23 mouse cellular contexts compared by ENCODE assay signal in genomic region chr13:79417841-79418240, GRCm38 (mm10).
DNase-seq lines count a peak whose midpoint lies in the region; ATAC-seq and TF ChIP-seq lines count a peak whose summit lies in the region.
"Had no signal": no experiment of that assay in that cellular context is flagged by ENCODE, and none has a peak within 500 bp of the region (broad histone marks: within the 10 kb centered on the region; RNA-seq: fewer than 3 reads in every experiment).

No protein-coding gene starts in this region.

- H3K9me3 ChIP-seq in embryonic facial prominence, embryonic 14.5 days (ENCODE audit: control insufficient read depth, low read length) = no peaks in the 10 kb centered on the region
- H3K9me3 ChIP-seq in embryonic facial prominence, embryonic 10.5 days = no peaks in the 10 kb centered on the region
- H3K9me3 ChIP-seq: embryonic facial prominence, embryonic 13.5 days; forebrain, embryonic 10.5 days; hindbrain, embryonic 12.5 days; hindbrain, embryonic 15.5 days had no signal

- no peak overlapping the region for H3K4me2 ChIP-seq in embryonic facial prominence, embryonic 14.5 days (ENCODE audit: low read depth, low read length)
- H3K4me2 ChIP-seq: embryonic facial prominence, embryonic 13.5 days; heart, embryonic 11.5 days; hindbrain, embryonic 12.5 days; hindbrain, embryonic 15.5 days had no signal

- TF ChIP-seq CTCF in brain, embryonic 14.5 days (IDR thresholded peaks at IDR 0.05; ENCODE audit: borderline replicate concordance, extremely low read depth, insufficient read depth, insufficient read length) = no peak
- no peak for TF ChIP-seq CTCF in thymus, adult 2 months (IDR thresholded peaks at IDR 0.05; ENCODE audit: borderline replicate concordance, control insufficient read depth, extremely low read depth, insufficient read depth, low read length, poor library complexity)

- peak; percentile 27 for DNase-seq in embryonic facial prominence, embryonic 14.5 days (ENCODE audit: low spot score)
- DNase-seq in embryonic facial prominence, embryonic 10.5 days (ENCODE audit: low spot score) = no peak
- DNase-seq in Muller cell, postnatal 12 days (ENCODE audit: inconsistent ontology term) = peak; percentile 90
- DNase-seq in brain, embryonic 14.5 days (ENCODE audit: low read depth) = peak; percentile 50
- no peak for DNase-seq in layer of hippocampus, adult 18-20 months (ENCODE audit: low spot score in 2 of 2)
- no peak for DNase-seq in thymus, adult 2 months
- DNase-seq: adrenal gland, adult 8-10 months; adrenal gland, postnatal 25 days; cerebellum, adult 18-20 months; cerebellum, adult 9-10 months; cerebellum, postnatal 14 days; gastrocnemius, adult 2 months; gastrocnemius, postnatal 14 days; heart, adult 11 months had no signal

- H3K36me3 ChIP-seq in embryonic facial prominence, embryonic 14.5 days (ENCODE audit: control insufficient read depth, insufficient read depth, low read length) = no peaks in the 10 kb centered on the region
- no peaks in the 10 kb centered on the region for H3K36me3 ChIP-seq in embryonic facial prominence, embryonic 10.5 days (replicated peaks)
- no peaks in the 10 kb centered on the region for H3K36me3 ChIP-seq in thymus, adult 2 months (ENCODE audit: control insufficient read depth, insufficient read depth, low read length)
- H3K36me3 ChIP-seq: embryonic facial prominence, embryonic 13.5 days; forebrain, embryonic 10.5 days; hindbrain, embryonic 12.5 days; hindbrain, embryonic 15.5 days had no signal

- no peak for TF ChIP-seq POLR2A in brain, embryonic 14.5 days (IDR thresholded peaks at IDR 0.05; ENCODE audit: borderline replicate concordance, extremely low read depth, insufficient read depth, insufficient read length, poor library complexity, severe bottlenecking)
- no peak for TF ChIP-seq POLR2A in thymus, adult 2 months (IDR thresholded peaks at IDR 0.05; ENCODE audit: control insufficient read depth, extremely low read depth, insufficient read depth, low read length, poor library complexity)

- 31% methylated on average over 2 of the region's 2 CpGs for WGBS in embryonic facial prominence, embryonic 14.5 days
- 23% methylated on average over 2 of the region's 2 CpGs for WGBS in embryonic facial prominence, embryonic 10.5 days
- WGBS in thymus, adult 2 months = 86% methylated on average over 2 of the region's 2 CpGs

- no peak overlapping the region for H3K9ac ChIP-seq in embryonic facial prominence, embryonic 14.5 days (ENCODE audit: low read depth, low read length)
- H3K9ac ChIP-seq: embryonic facial prominence, embryonic 13.5 days; hindbrain, embryonic 12.5 days; hindbrain, embryonic 15.5 days had no signal

- no peaks in the 10 kb centered on the region for H3K27me3 ChIP-seq in embryonic facial prominence, embryonic 14.5 days (replicated peaks; ENCODE audit: control insufficient read depth, insufficient read depth, low read length)
- no peaks in the 10 kb centered on the region for H3K27me3 ChIP-seq in embryonic facial prominence, embryonic 10.5 days (replicated peaks; ENCODE audit: low read depth, poor library complexity, severe bottlenecking)
- H3K27me3 ChIP-seq in thymus, adult 2 months (ENCODE audit: control insufficient read depth, insufficient read depth, low read length) = no peaks in the 10 kb centered on the region
- H3K27me3 ChIP-seq: embryonic facial prominence, embryonic 13.5 days; hindbrain, embryonic 12.5 days; hindbrain, embryonic 15.5 days had no signal

- H3K4me1 ChIP-seq in embryonic facial prominence, embryonic 14.5 days (ENCODE audit: control insufficient read depth, insufficient read depth, low read length) = no peaks in the 10 kb centered on the region
- H3K4me1 ChIP-seq in embryonic facial prominence, embryonic 10.5 days = 0 out of 2 replicates have a peak, but pooled peaks cover 2% of the 10 kb centered on the region
- H3K4me1 ChIP-seq in thymus, adult 2 months (replicated peaks; ENCODE audit: control insufficient read depth, insufficient read depth, low read length) = no peaks in the 10 kb centered on the region
- H3K4me1 ChIP-seq: embryonic facial prominence, embryonic 13.5 days; hindbrain, embryonic 12.5 days; hindbrain, embryonic 15.5 days had no signal

- no peak overlapping the region for H3K4me3 ChIP-seq in embryonic facial prominence, embryonic 14.5 days (ENCODE audit: low read depth, low read length)
- no peak overlapping the region for H3K4me3 ChIP-seq in embryonic facial prominence, embryonic 10.5 days
- H3K4me3 ChIP-seq in thymus, adult 2 months (ENCODE audit: control insufficient read depth, insufficient read depth, low read length) = no peak overlapping the region
- H3K4me3 ChIP-seq: embryonic facial prominence, embryonic 13.5 days; forebrain, embryonic 10.5 days; gastrocnemius, adult 2 months; hindbrain, embryonic 12.5 days; hindbrain, embryonic 15.5 days had no signal

- H3K27ac ChIP-seq in embryonic facial prominence, embryonic 14.5 days (replicated peaks; ENCODE audit: low read depth, low read length) = no peak overlapping the region
- no peak overlapping the region for H3K27ac ChIP-seq in embryonic facial prominence, embryonic 10.5 days (replicated peaks)
- H3K27ac ChIP-seq in thymus, adult 2 months (ENCODE audit: control insufficient read depth, insufficient read depth, low read length) = no peak overlapping the region
- H3K27ac ChIP-seq: embryonic facial prominence, embryonic 13.5 days; forebrain, embryonic 10.5 days; gastrocnemius, adult 2 months; hindbrain, embryonic 12.5 days; hindbrain, embryonic 15.5 days had no signal

- peak; percentile 44; the same call in 1 of the 2 replicates for ATAC-seq in embryonic facial prominence, embryonic 14.5 days (ENCODE audit: low read depth)
- ATAC-seq: activated CD4-positive, CD25-positive, alpha-beta regulatory T cell, adult 4 months; CD4-positive, CD25-positive, alpha-beta regulatory T cell, adult 4 months; forebrain, embryonic 16.5 days; intestine, postnatal 0 days had no signal

Comparison
In these comparisons a context has a peak if more than half of its experiments do, and no peak if none do; other contexts are left out.
1. DNase-seq: peak in embryonic facial prominence, embryonic 14.5 days (single experiment), Muller cell, postnatal 12 days (single experiment) and brain, embryonic 14.5 days (single experiment); none in embryonic facial prominence, embryonic 10.5 days (single experiment), layer of hippocampus, adult 18-20 months (0 of 2) and thymus, adult 2 months (single experiment).